Mouse (Mus musculus): ENCODE data around the gene Hrh1.
"Not testable (repeated sequence)": the region's sequence is repeated elsewhere in the genome, so short reads cannot be mapped to it uniquely, and the experiment has no call there.

Hrh1 gene

GRCm38 (mm10) chr6:114459969-114460368 is 62.2 kb downstream of the Hrh1 start:
- in situ Hi-C loops (cut with MboI, MseI) = no loop called here

- in situ Hi-C loops (cut with MboI, MseI) = no loop called here
These were observed 63.8 kb downstream of the Hrh1 start for GRCm38 (mm10) chr6:114461536-114461935.

GRCm38 (mm10) chr6:114462747-114463146 is 65.0 kb downstream of the Hrh1 start:
- in situ Hi-C loops (cut with MboI, MseI) = no loop called here

- in situ Hi-C loops (cut with MboI, MseI) = loop anchor here (10.0 kb wide), 1 partner anchor 61 kb away; no protein-coding TSS in a partner anchor
These were observed 75.8 kb downstream of the Hrh1 start for GRCm38 (mm10) chr6:114473541-114473940.

GRCm38 (mm10) chr6:114474059-114474458 is 76.3 kb downstream of the Hrh1 start:
- in situ Hi-C loops (cut with MboI, MseI) = loop anchor here (10.0 kb wide), 1 partner anchor 61 kb away; no protein-coding TSS in a partner anchor

- in situ Hi-C loops (cut with MboI, MseI) = loop anchor here (10.0 kb wide), 1 partner anchor 60 kb away; no protein-coding TSS in a partner anchor
These were observed 77.2 kb downstream of the Hrh1 start for GRCm38 (mm10) chr6:114474911-114475310.

GRCm38 (mm10) chr6:114478771-114479170 is 81.0 kb downstream of the Hrh1 start:
- in situ Hi-C loops (cut with MboI, MseI) = loop anchor here (10.0 kb wide), 1 partner anchor 56 kb away; no protein-coding TSS in a partner anchor

GRCm38 (mm10) chr6:114479644-114480410 is 82.1 kb downstream of the Hrh1 start:
- in situ Hi-C loops (cut with MboI, MseI) = loop anchor here (10.0 kb wide), 2 partner anchors 55 to 135 kb away; no protein-coding TSS in a partner anchor

GRCm38 (mm10) chr6:114489371-114489770 is 91.6 kb downstream of the Hrh1 start:
- in situ Hi-C loops (cut with MboI, MseI) = loop anchor here (10.0 kb wide), 1 partner anchor 125 kb away; no protein-coding TSS in a partner anchor

- in situ Hi-C loops (cut with MboI, MseI) = loop anchor here (5.0 kb wide), 1 partner anchor 35 kb away; no protein-coding TSS in a partner anchor
These were observed 94.9 kb downstream of the Hrh1 start for GRCm38 (mm10) chr6:114492588-114492987.

- in situ Hi-C loops (cut with MboI, MseI) = loop anchor here (5.0 kb wide), 1 partner anchor 32 kb away; no protein-coding TSS in a partner anchor
These were observed 97.3 kb downstream of the Hrh1 start for GRCm38 (mm10) chr6:114494987-114495386.

GRCm38 (mm10) chr6:114514038-114514437 is 116.3 kb downstream of the Hrh1 start:
- in situ Hi-C loops (cut with MboI, MseI) = not testable (repeated sequence)

GRCm38 (mm10) chr6:114528709-114529108 is 131.0 kb downstream of the Hrh1 start:
- in situ Hi-C loops (cut with MboI, MseI) = loop anchor here (5.0 kb wide), 1 partner anchor 36 kb away; no protein-coding TSS in a partner anchor

Data from regulatory T cell (primary cell).